Mouse (Mus musculus): ENCODE results near the gene Aox4. TPM values are rescaled to one million over a fixed set of nuclear protein-coding genes. Genes with fewer than 3 reads are reported as not detected.

Gene Aox4
- polyA plus RNA-seq, 2 experiments = 0.78 to 2.5 TPM

DNA sequence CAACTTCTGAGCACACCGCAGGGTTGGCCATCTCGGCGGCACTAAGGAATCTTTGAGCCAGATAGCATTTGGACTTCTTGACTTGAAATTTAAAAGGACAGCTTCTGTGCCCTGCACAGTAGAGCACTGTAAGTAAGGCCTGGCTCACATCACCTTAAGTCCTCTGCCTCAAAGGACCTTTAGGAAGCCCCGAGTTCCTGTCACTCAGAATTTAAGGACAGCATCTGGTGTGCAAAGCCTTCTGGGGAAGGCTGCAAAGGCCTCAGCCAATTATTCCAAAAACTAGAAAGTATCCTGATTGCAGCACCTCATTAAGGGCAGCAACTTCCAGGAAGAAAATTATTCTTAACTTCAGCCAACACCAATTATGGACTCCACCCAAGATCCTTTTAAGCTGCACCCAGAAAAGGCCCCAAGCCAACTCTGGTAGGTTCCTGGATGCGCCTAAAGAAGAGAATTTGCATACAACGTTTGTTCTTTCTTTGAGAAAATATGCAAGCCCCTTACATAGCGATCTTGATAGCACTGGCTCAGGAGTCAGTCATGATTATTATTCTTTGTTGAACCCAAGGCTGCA, 5.8 kb downstream of the Aox4 start:
- H3K27me3 ChIP-seq (ENCODE audit: control insufficient read depth, insufficient read depth, low read length) = no peaks in the 10 kb centered on the region
- no peak overlapping the region for H3K4me3 ChIP-seq (replicated peaks; ENCODE audit: low read length)
- WGBS = 83% methylated on average over 7 of the region's 7 CpGs
- no peak for TF ChIP-seq POLR2A (IDR thresholded peaks at IDR 0.05; ENCODE audit: borderline replicate concordance, extremely low read depth, insufficient read depth, insufficient read length)
- H3K4me1 ChIP-seq (ENCODE audit: control insufficient read depth, insufficient read depth, low read length) = peaks cover 11% of the 10 kb centered on the region; the same call in 1 of the 2 replicates
- no peak for ATAC-seq (ENCODE audit: low FRiP score, low read depth)
- no peak overlapping the region for H3K4me2 ChIP-seq (replicated peaks; ENCODE audit: low read depth, low read length, severe bottlenecking)
- H3K27ac ChIP-seq (replicated peaks; ENCODE audit: low read depth, low read length) = no peak overlapping the region
- H3K9ac ChIP-seq (ENCODE audit: low read depth, low read length, severe bottlenecking) = no peak overlapping the region
- H3K9me3 ChIP-seq (ENCODE audit: control insufficient read depth, low read length) = no peaks in the 10 kb centered on the region
- DNase-seq (ENCODE audit: low spot score) = no peak
- H3K36me3 ChIP-seq (ENCODE audit: control insufficient read depth, insufficient read depth, low read length) = no peaks in the 10 kb centered on the region

DNA sequence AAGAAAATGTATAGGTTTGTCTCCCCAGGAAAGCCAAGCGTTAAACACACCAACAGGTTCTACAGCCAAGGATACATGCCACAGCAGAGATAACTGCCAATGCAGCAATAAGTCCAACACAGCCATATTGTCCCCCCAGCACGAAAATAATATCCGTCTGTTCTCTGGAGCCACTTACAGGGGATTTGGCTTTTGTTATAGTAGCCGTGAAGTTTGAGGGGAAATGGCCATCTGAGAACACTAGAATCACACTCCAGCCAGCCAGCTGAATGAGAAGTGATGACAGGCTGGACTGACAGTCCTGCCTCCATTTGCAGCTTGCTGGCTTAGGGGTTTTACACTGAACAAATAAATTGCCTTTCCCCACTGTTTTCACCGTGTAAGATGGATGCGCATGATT, 10.9 kb downstream of the Aox4 start:
- H3K4me2 ChIP-seq (replicated peaks; ENCODE audit: low read depth, low read length, severe bottlenecking) = no peak overlapping the region
- H3K27ac ChIP-seq (replicated peaks; ENCODE audit: low read depth, low read length) = no peak overlapping the region
- 58% methylated on average over 6 of the region's 6 CpGs for WGBS
- DNase-seq (ENCODE audit: low spot score) (peak; percentile 17), ATAC-seq (ENCODE audit: low FRiP score, low read depth) (no peak)
- H3K36me3 ChIP-seq (ENCODE audit: control insufficient read depth, insufficient read depth, low read length) = no peaks in the 10 kb centered on the region
- H3K9ac ChIP-seq (ENCODE audit: low read depth, low read length, severe bottlenecking) = no peak overlapping the region
- no peak overlapping the region for H3K4me3 ChIP-seq (replicated peaks; ENCODE audit: low read length)
- no peaks in the 10 kb centered on the region for H3K9me3 ChIP-seq (ENCODE audit: control insufficient read depth, low read length)
- no peaks in the 10 kb centered on the region for H3K27me3 ChIP-seq (ENCODE audit: control insufficient read depth, insufficient read depth, low read length)
- no peak for TF ChIP-seq POLR2A (IDR thresholded peaks at IDR 0.05; ENCODE audit: borderline replicate concordance, extremely low read depth, insufficient read depth, insufficient read length)
- H3K4me1 ChIP-seq (ENCODE audit: control insufficient read depth, insufficient read depth, low read length) = peaks cover 9% of the 10 kb centered on the region

DNA sequence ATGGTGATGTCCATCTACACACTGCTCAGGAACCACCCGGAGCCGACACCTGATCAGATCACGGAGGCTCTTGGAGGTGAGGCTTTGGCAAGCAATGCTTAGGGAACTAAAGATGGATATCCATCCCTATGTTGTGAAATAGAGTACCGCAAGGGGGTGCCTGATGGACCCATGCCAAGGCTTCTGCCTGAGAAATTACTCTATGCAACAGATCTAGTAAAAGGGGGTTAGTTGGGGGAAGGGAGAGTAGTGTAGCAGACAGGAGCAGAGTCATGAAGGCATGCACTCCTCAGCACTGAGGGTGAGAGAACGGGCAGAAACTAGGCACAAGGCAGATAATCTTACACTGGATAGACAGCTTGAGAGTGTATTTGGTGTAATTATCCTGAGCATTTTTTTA, 11.7 kb downstream of the Aox4 start:
- Histone ChIP-seq H3K36me3 (ENCODE audit: control insufficient read depth, insufficient read depth, low read length) (no peaks in the 10 kb centered on the region), H3K9me3 (ENCODE audit: control insufficient read depth, low read length) (no peaks in the 10 kb centered on the region), H3K4me1 (ENCODE audit: control insufficient read depth, insufficient read depth, low read length) (peaks cover 9% of the 10 kb centered on the region), H3K4me3 (replicated peaks; ENCODE audit: low read length) (no peak overlapping the region), H3K9ac (ENCODE audit: low read depth, low read length, severe bottlenecking) (no peak overlapping the region), H3K4me2 (replicated peaks; ENCODE audit: low read depth, low read length, severe bottlenecking) (no peak overlapping the region), H3K27me3 (ENCODE audit: control insufficient read depth, insufficient read depth, low read length) (no peaks in the 10 kb centered on the region), H3K27ac (replicated peaks; ENCODE audit: low read depth, low read length) (no peak overlapping the region)
- DNase-seq (ENCODE audit: low spot score) (peak; percentile 62), ATAC-seq (ENCODE audit: low FRiP score, low read depth) (no peak)
- WGBS = 54% methylated on average over 5 of the region's 5 CpGs
- TF ChIP-seq POLR2A (IDR thresholded peaks at IDR 0.05; ENCODE audit: borderline replicate concordance, extremely low read depth, insufficient read depth, insufficient read length) = no peak

DNA sequence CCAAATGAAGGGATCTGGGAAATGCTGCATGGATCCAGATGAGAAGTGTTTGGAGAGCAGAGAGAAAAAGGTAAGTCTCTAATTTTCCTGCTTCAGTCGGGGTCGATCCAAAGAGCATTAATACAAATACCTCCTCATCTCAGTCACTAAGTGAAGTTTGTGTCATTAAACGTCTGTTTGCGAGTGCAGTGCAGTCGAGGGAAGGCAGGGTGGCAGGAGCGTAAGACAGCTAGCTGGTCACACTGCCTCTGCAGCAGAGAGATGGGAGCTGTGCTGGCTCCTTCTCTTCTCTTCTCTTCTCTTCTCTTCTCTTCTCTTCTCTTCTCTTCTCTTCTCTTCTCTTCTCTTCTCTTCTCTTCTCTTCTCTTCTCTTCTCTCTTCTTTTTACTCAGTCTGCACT, 17.9 kb downstream of the Aox4 start:
- Histone ChIP-seq H3K9me3 (ENCODE audit: control insufficient read depth, low read length) (no peaks in the 10 kb centered on the region), H3K4me1 (ENCODE audit: control insufficient read depth, insufficient read depth, low read length) (no peaks in the 10 kb centered on the region), H3K9ac (ENCODE audit: low read depth, low read length, severe bottlenecking) (no peak overlapping the region), H3K4me3 (replicated peaks; ENCODE audit: low read length) (no peak overlapping the region), H3K27me3 (ENCODE audit: control insufficient read depth, insufficient read depth, low read length) (no peaks in the 10 kb centered on the region), H3K27ac (replicated peaks; ENCODE audit: low read depth, low read length) (no peak overlapping the region), H3K4me2 (replicated peaks; ENCODE audit: low read depth, low read length, severe bottlenecking) (no peak overlapping the region), H3K36me3 (ENCODE audit: control insufficient read depth, insufficient read depth, low read length) (no peaks in the 10 kb centered on the region)
- no peak for TF ChIP-seq POLR2A (IDR thresholded peaks at IDR 0.05; ENCODE audit: borderline replicate concordance, extremely low read depth, insufficient read depth, insufficient read length)
- ATAC-seq (ENCODE audit: low FRiP score, low read depth) = no peak
- DNase-seq (ENCODE audit: low spot score) = no peak
- WGBS = 63% methylated on average over 6 of the region's 6 CpGs

DNA sequence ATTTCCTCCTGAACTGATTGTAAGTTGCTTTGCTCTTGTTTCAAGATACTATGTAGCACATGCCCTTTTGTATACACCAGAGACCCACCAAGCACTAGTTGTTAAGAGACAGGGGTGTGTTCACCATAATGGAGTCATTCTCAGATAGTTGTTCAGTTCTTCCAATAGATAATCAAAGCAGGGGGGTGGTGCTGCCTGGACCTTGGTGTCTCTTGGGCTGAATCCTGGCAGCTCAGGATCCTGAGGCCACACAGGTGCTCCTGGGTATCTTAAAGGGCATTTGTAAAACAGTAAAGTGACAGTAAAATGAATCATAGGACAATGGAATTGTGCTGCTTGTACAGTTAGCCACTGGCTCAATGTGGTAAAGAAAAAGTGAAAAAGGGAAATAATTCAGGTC, 18.7 kb downstream of the Aox4 start:
- no peak for TF ChIP-seq POLR2A (IDR thresholded peaks at IDR 0.05; ENCODE audit: borderline replicate concordance, extremely low read depth, insufficient read depth, insufficient read length)
- Histone ChIP-seq H3K27ac (replicated peaks; ENCODE audit: low read depth, low read length) (no peak overlapping the region), H3K27me3 (ENCODE audit: control insufficient read depth, insufficient read depth, low read length) (no peaks in the 10 kb centered on the region), H3K4me3 (replicated peaks; ENCODE audit: low read length) (no peak overlapping the region), H3K4me1 (ENCODE audit: control insufficient read depth, insufficient read depth, low read length) (no peaks in the 10 kb centered on the region), H3K36me3 (ENCODE audit: control insufficient read depth, insufficient read depth, low read length) (no peaks in the 10 kb centered on the region), H3K9me3 (ENCODE audit: control insufficient read depth, low read length) (no peaks in the 10 kb centered on the region), H3K9ac (ENCODE audit: low read depth, low read length, severe bottlenecking) (no peak overlapping the region), H3K4me2 (replicated peaks; ENCODE audit: low read depth, low read length, severe bottlenecking) (no peak overlapping the region)
- DNase-seq (ENCODE audit: low spot score) (no peak), ATAC-seq (ENCODE audit: low FRiP score, low read depth) (no peak)

DNA sequence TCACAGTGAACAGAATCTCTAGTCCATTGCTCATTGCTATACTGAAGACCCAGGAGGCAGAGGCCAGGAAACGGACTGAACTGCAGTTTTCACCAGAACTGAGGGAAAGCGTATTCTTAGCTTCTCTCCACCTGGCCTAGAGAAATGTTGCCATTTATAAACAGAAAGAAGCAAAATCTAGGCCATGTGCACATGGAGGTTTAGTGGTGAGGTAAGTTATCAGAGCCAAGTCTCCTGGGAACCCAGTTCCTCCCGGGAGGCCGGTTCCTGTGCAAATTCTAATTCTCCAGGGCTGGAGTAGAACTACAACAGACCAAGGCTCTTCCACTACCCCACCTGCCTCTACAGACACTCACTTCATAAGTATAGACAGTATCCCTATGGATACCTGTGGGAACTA, 19.6 kb downstream of the Aox4 start:
- H3K4me1 ChIP-seq (ENCODE audit: control insufficient read depth, insufficient read depth, low read length) = no peaks in the 10 kb centered on the region
- no peak overlapping the region for H3K4me2 ChIP-seq (replicated peaks; ENCODE audit: low read depth, low read length, severe bottlenecking)
- WGBS = 85% methylated on average over 4 of the region's 4 CpGs
- H3K27me3 ChIP-seq (ENCODE audit: control insufficient read depth, insufficient read depth, low read length) = no peaks in the 10 kb centered on the region
- H3K27ac ChIP-seq (replicated peaks; ENCODE audit: low read depth, low read length) = no peak overlapping the region
- no peak overlapping the region for H3K4me3 ChIP-seq (replicated peaks; ENCODE audit: low read length)
- no peak overlapping the region for H3K9ac ChIP-seq (ENCODE audit: low read depth, low read length, severe bottlenecking)
- H3K9me3 ChIP-seq (ENCODE audit: control insufficient read depth, low read length) = no peaks in the 10 kb centered on the region
- TF ChIP-seq POLR2A (IDR thresholded peaks at IDR 0.05; ENCODE audit: borderline replicate concordance, extremely low read depth, insufficient read depth, insufficient read length) = no peak
- no peak for ATAC-seq (ENCODE audit: low FRiP score, low read depth)
- H3K36me3 ChIP-seq (ENCODE audit: control insufficient read depth, insufficient read depth, low read length) = no peaks in the 10 kb centered on the region
- DNase-seq (ENCODE audit: low spot score) = no peak

Measured in limb, embryonic 14.5 days (tissue).